Mouse (Mus musculus) ES-E14 (cell line): Measurements from ENCODE around the gene Gpam.

Experiments
- CHD2 ChIP-seq: IDR thresholded peaks from 2 replicates; pipeline ENCODE4 v1.6.1; 2014; ENCODE audit warnings: mild to moderate bottlenecking, low read depth, low read length, inconsistent platforms
- HCFC1 ChIP-seq: IDR thresholded peaks from 2 replicates; pipeline ENCODE4 v1.6.1; 2012; ENCODE audit warnings: low read length, inconsistent platforms, borderline replicate concordance; ENCODE audit not compliant: insufficient read depth
- MAFK ChIP-seq: IDR thresholded peaks from 2 replicates; pipeline ENCODE4 v1.6.1; 2014; ENCODE audit warnings: mild to moderate bottlenecking, low read depth, low read length, inconsistent platforms; ENCODE audit not compliant: insufficient read depth
- ZNF384 ChIP-seq: IDR thresholded peaks from 2 replicates; pipeline ENCODE4 v1.6.1; 2012; ENCODE audit warnings: low read depth, low read length, inconsistent platforms

DNA sequence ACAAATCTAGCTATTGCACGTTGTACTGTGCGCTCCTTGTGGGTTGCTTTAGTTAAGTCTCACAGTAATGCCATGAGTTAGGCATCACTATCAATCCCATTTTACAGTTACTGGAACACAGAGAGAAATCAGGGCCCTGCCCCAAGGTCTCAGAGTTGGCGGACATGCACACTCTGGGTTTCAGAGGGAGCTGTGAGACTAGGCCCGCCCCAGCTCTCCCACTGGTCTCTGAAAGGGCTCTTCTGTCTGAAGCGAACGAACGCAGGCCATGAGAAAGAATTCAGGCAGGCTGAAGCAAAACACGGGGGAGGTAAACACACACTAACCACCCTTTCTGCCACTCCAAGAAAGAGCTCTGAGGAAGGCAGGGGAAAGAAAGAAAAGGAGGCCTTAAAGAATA lies 31.6 kb upstream of the Gpam start:
- TF ChIP-seq MAFK (no peak), ZNF384 (no peak), CHD2 (no peak), HCFC1 (no peak)
